Mouse (Mus musculus) inflammation-experienced regulatory T-cells, adult 6 months (primary cell): Measurements from ENCODE around the gene Kif1c. TPM values are rescaled to one million over a fixed set of nuclear protein-coding genes. Genes with fewer than 3 reads are reported as not detected.

Experiments
- ATAC-seq: one replicate; pipeline ENCODE4 v1.8.0; 2017
- polyA plus RNA-seq, 3 experiments: library from polyadenylated mRNA; unstranded; fragments of 100-300 nt; shearing (Covaris generic); gene quantifications; one replicate each; pipeline ENCODE4 v1.2.1; 2017

Kif1c gene
- polyA plus RNA-seq, 3 experiments from 2014 or later: 0.99 to 2.0 (median 1.3) TPM

GRCm38 (mm10) chr11:70697376-70697775, 3.0 kb upstream of the Kif1c start:
- no peak for ATAC-seq

DNA sequence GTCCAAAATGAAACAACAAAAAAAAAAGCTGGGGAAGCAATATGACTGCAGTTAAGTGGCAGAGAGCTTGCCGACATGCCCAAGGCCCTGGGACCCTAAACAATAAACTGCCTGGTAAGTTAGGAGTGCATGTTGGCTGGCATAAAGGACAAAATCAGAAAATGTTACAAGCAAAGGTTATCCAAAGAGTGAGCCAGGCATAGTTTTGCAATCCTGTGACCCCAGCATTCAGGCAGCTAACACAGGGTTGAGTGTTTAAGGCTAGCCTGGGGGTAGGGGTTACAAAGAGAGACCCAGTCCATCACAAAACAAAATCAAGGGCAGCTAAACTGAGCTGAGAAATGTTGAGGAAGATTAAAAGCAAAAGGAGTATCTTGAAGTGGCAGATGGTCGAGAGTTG, 1.3 kb upstream of the Kif1c start:
- ATAC-seq: no peak

DNA sequence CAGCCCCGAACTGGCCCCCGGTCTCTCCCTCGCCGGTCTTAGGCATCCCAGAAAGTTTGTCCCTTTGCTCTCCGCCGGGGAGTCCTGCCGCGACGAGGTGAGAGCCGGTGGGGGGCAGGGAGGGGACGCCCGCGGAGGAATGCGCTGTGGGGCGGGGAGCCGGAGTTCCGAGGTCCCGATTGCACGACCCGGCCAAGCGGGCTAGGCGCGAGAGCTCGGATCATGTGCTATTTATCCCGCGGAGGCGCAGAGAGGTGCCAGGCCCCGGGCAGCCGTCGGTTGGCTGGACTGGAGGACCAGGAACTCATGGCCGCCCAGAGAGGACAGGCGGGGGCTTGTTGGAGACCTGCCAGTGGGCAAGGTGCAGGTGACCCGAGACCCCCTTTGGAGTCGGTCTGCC, 265 bp downstream of the Kif1c start:
- ATAC-seq: peak; percentile 26

DNA sequence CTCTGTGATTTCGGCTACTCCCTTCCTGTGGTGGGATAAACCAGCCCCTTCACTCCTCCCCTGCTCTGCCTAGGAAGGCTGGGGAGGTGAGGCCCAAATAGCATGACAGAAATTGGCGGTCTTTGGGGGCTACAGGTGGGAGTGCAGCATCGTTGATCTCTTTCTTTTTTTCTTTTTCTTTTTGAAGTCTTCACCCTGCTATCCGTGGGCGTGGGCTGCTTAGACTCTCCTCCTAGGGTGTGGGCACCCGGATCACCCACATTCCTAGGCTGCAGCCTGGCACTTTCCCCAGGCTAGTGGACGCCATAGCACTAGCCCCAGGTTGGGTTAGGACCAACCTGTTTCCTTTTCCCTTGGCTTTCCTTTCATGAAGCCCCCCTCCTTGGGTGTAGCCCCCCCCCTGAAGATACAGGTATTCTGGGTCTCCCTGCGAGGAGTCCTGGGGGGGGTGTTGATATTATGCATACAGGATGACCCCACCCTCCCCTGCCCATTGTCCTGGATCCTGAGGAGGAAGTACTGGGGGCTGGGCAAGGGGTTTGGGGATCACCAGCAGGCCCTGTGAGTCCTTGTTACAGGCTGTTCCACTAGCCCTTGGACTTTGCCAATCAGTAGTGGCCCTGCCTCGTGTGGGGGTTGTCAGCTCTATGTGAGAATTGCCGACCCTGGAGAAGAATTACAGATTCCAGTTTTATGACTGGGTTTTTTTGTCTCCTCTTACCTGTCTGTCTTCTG, 1.0 kb downstream of the Kif1c start:
- ATAC-seq: no peak

DNA sequence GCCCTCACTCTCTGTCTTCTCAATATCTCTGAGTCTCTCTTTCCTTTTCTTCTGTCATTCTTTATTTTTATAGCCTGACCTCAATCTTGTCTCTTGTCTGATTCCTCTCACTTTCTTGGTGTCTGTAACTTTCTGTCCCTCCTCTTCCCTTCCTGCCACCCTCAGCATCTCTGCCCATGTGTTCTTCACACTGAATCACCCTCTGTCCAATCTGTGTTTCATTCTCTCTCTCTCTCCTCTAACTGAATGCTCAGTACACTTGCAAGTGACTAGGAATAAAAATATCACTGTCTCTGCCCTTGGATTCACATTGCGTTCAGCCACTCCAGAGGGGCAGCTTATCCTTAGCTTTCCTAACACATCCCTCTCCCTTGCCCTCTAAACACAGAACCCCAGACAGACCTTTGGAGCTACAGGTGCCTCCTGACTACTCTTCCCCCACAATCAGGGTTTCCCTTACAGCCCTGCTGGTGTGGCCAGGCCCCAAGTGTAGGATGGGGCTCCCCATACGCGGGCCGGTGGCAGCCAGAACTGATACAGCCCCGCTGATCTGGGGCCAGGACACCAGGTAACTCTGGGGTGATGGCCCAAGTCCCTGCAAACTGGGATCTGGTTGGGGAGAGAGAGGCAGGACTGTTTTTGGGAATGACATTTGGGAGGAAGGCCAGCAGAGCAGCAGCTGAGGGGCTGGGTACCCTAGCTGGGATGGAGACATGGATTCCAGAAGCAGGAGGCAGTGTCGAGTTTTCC, 1.8 kb downstream of the Kif1c start:
- no peak for ATAC-seq

GRCm38 (mm10) chr11:70702781-70703180, 2.4 kb downstream of the Kif1c start:
- no peak for ATAC-seq

- ATAC-seq: no peak
These were observed 5.8 kb downstream of the Kif1c start for GRCm38 (mm10) chr11:70706127-70706526.

GRCm38 (mm10) chr11:70711026-70711425, 10.7 kb downstream of the Kif1c start:
- ATAC-seq: no peak

GRCm38 (mm10) chr11:70713222-70713621, 12.9 kb downstream of the Kif1c start:
- ATAC-seq: no peak

DNA sequence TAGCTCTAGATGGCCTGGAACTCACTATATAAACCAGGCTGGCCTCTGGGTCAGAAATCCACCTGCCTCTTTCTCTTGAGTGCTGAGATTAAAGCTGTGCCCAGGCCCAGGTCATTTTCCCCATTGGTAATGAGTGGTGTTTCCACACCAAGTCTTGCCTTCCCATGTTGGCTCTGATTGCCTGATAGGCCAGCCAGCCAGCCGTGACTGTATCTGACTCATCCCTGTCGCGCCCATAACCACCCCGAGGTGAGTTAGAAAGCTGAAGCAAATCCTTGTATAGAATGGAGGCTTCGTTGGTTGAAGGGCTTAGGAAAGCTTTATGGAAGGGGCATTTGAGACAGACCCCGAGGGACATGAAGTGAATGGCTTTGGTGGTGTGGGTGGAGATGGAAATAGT, 15.5 kb downstream of the Kif1c start:
- ATAC-seq: no peak

GRCm38 (mm10) chr11:70718481-70718880, 18.1 kb downstream of the Kif1c start:
- no peak for ATAC-seq

GRCm38 (mm10) chr11:70720567-70720966, 20.2 kb downstream of the Kif1c start:
- no peak for ATAC-seq

DNA sequence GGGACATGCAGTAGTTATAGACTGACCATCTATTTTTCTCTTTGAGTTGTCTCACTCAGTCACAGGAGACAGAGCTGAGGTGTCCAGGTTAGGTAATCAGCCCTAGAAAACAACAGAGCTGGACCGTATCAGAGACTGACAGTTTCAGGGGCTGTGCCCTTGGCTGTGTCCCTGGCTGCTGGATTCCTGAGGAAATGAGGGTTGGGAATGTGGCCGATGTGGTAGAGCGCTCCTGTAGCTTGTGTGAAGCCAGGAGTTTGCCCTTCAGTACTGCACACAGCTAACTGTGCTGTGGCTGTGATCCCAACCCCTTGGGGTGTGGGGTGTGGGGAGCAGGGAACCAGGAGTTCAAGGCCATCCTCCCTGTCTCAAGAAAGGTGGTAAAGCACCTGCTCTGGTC, 20.7 kb downstream of the Kif1c start:
- ATAC-seq: no peak

DNA sequence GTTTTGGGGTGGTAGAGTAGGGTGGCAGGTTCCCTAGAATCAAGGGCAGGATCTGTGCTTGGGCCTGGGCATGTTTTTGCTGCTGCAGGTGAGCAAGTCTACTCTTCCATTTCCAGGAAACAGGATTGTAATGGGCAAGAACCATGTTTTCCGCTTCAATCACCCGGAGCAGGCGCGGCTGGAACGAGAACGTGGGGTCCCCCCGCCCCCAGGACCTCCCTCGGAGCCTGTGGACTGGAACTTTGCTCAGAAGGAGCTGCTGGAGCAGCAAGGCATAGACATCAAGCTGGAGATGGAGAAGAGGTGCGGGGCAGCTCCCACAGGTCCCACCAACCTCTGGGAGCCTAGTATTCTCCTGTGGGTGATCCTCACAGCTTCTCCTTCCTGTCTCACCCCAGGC, 24.4 kb downstream of the Kif1c start:
- ATAC-seq: no peak

DNA sequence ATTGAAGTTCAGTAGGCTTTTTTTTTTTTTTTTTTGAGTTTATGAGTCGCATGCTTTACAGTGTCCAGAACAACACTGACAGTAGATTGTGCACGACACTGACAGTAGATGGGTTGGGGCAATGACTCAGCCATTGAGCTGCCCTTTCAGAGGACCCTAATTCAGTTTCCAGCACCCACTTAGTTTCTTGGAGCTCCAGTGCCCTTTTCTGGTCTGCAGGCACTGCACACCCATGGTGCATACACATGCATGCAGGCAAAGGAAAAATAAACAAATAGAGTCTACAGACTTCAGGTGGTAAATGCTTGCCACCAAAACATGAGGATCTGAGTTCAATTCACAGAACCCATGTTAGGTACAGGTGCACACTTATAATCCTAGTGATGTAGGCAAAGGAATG, 26.2 kb downstream of the Kif1c start:
- ATAC-seq: no peak

DNA sequence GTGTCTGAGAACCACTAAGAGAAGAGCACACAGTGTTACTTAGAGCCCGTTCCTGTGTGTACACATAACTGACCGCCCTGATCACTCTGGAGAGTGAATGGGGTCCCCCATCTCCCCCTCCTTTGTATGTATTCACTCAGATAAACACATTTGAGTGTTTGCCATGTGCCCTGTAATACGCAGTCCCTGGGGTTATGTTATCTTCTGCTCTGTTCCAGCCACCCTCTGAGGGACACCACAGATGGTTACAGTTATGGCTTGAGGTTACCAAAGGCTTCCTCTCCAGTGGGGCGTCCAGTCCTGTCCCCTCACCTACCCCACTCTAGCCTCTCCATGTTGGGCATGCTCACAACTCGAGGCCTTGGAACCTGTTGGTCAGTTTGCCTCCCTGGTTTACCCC, 27.0 kb downstream of the Kif1c start:
- no peak for ATAC-seq

DNA sequence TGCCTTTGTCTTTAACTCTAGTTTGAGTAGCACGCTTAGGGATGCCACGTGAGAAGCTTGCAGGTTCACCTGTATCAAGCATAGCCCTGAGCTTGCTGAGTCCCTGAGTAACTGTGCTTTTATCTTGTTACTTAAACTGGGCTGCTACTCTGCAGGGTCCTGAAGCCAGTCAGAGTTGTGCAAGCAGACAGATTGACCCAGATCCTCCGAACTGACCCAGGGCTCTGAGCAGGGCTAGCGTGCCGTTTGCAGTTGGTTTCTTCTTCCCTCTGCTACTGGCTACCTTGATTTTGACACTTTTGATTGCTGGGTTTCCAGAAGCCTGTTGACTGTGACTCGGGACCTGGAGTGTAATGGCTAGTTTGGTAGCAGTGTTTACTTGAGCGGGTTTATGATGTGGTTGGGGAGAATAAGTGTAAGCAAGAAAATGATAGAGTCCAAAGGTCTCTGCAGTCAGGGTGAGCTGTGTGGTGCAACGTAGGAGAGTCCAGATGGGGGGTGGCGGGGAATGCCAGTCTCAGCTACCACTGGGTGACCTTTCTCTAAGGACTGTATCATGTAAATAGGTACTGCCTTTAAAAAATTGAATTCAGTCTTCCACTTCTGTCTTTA, 30.2 kb downstream of the Kif1c start:
- ATAC-seq: no peak

DNA sequence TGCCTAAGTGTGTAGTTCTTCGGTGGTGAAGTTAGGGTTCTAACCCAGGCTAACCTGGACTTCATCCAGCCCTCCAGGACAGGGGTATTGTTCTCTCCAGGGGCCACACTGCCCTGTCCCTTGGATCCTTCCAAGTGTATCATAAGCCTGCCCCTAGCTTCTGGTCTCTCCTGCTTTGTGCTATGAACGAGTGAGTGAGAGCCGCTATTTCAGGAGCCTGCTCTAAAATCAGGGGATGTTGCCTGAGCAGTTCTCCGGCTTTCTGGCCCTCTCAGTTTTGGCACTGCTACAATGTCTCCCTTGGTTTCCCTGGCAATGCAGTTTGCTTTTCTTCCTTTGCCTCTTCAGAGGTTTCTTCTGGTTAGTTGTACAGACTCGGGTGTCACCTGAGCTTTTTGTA, 30.8 kb downstream of the Kif1c start:
- ATAC-seq: no peak

DNA sequence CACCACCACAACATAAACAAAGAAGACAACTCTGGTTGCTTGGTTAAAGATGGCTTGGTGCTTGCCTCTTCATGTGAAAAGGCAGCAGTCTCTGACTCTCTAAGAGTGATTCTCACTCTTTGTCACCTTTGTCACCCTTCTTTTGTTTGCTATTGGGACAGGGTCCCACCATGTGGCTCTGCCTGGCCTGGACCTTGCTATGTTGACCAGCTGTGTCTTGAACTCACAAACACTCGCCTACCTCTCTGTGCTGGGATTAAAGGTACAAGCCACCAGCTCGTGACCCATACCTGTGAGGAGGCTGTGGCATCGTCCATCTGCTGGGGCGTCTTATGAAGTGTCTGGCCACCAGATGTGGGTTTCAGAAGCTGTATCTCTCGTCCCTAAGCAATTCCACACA, 32.9 kb downstream of the Kif1c start:
- ATAC-seq: no peak

DNA sequence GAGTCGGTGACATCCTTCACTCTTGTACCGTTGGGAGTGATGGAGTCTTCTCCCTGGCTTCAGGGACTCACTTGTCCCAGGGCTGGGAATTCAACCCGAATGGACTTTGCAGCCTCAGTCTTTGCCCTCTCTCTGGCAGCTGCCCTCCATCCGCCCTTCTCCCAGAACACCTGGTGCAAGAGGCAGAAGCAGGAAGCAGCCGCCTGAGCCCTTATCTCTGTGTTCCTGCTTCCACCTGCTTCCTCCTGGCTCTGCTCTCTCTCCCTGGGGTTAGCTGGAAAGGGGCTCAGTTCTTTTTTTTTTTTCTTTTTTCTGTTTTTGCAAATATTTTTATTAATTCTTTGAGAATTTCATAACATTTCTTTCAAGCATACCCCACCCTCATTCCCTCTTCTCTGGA, 37.4 kb downstream of the Kif1c start:
- ATAC-seq: no peak

DNA sequence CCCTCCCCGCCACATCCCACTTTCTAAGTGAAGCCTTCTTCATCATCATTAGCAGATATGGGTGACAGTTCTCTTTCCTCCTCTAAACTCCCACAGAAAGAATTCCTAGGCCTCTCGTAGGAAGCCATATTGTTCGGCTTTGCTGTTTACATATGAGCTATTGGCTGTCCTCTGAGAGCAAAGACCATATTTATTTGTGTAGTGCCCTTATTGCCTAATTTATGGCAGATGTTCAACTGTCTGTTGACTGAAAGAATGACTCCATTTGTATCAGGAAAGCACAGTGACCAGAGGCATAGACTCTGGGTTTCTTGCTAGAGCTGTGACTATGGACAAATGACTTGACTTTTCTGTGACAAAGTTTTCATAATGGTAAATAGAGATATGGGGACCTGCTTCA, 41.3 kb downstream of the Kif1c start:
- no peak for ATAC-seq

DNA sequence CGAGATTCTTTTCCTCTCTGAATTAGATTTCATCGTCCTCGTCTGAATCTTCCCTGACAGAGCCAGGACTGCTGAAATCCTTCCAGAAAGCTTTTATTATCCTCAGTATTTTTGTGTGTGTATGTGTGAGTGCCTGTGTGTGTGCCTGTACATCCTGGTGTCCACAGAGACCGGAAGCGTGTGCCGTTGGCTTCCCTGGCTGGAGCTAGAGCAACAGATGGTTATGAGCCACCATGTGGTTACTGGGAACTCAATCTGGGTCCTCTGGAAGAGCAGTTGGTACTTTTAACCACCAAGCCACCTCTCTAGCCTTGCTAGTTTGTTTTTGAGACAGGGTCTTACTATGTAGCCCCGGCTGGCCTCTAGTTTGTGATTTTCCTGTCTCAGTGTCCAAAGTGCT, 41.8 kb downstream of the Kif1c start:
- no peak for ATAC-seq

GRCm38 (mm10) chr11:70742581-70743459, 42.5 kb downstream of the Kif1c start:
- ATAC-seq: no peak
